Mouse (Mus musculus) CH12.LX (cell line): ENCODE data around the gene Cd300ld3.

Experiments used
- BHLHE40 ChIP-seq: IDR thresholded peaks from 2 replicates; pipeline ENCODE4 v1.6.1; 2011; ENCODE audit warnings: mild to moderate bottlenecking, low read depth, low read length, improper control_type of control experiment
- CTCF ChIP-seq, 2 experiments: IDR thresholded peaks in 1 of 2; conservative IDR thresholded peaks in 1 of 2; 2 replicates each; pipeline ENCODE4 v1.5.1; 2011 to 2012; ENCODE audit warnings: low read depth in 2 of 2, low read length in 2 of 2, improper control_type of control experiment in 1 of 2, inconsistent platforms in 1 of 2, mild to moderate bottlenecking in 1 of 2, moderate library complexity in 1 of 2
- E2F4 ChIP-seq: IDR thresholded peaks from 2 replicates; pipeline ENCODE4 v1.6.1; 2011; ENCODE audit warnings: low read depth, low read length, improper control_type of control experiment; ENCODE audit not compliant: insufficient replicate concordance
- EP300 ChIP-seq: IDR thresholded peaks from 2 replicates; pipeline ENCODE4 v1.6.1; 2011; ENCODE audit warnings: low read length, improper control_type of control experiment
- HCFC1 ChIP-seq: IDR thresholded peaks from 2 replicates; pipeline ENCODE4 v1.6.1; 2012; ENCODE audit warnings: low read depth, mild to moderate bottlenecking, inconsistent platforms, low read length, improper control_type of control experiment
- MAFK ChIP-seq: IDR thresholded peaks from 2 replicates; pipeline ENCODE4 v1.6.1; 2011; ENCODE audit warnings: low read length, improper control_type of control experiment; ENCODE audit not compliant: insufficient replicate concordance
- NRF1 ChIP-seq: IDR thresholded peaks from 2 replicates; pipeline ENCODE4 v1.6.1; 2014; ENCODE audit warnings: low read depth, mild to moderate bottlenecking, inconsistent platforms, low read length, improper control_type of control experiment, moderate library complexity
- POLR2A ChIP-seq: IDR thresholded peaks from 2 replicates; pipeline ENCODE4 v1.6.1; 2011; ENCODE audit warnings: low read depth, mild to moderate bottlenecking, improper control_type of control experiment, low read length
- SMC3 ChIP-seq: IDR thresholded peaks from 2 replicates; pipeline ENCODE4 v1.6.1; 2011; ENCODE audit warnings: low read depth, low read length, improper control_type of control experiment
- TBP ChIP-seq: conservative IDR thresholded peaks from 2 replicates; pipeline ENCODE4 v1.6.1; 2011; ENCODE audit warnings: low read depth, low read length, improper control_type of control experiment
- USF1 ChIP-seq: IDR thresholded peaks from 2 replicates; pipeline ENCODE4 v1.6.1; 2014; ENCODE audit warnings: low read depth, mild to moderate bottlenecking, inconsistent platforms, low read length, improper control_type of control experiment
- USF2 ChIP-seq: conservative IDR thresholded peaks from 2 replicates; pipeline ENCODE4 v1.6.1; 2011; ENCODE audit warnings: low read depth, low read length, improper control_type of control experiment
- ZC3H11A ChIP-seq: IDR thresholded peaks from 2 replicates; pipeline ENCODE4 v1.6.1; 2012; ENCODE audit warnings: low read depth, mild to moderate bottlenecking, inconsistent platforms, low read length, improper control_type of control experiment
- ZNF384 ChIP-seq: IDR thresholded peaks from 2 replicates; pipeline ENCODE4 v1.6.1; 2012; ENCODE audit warnings: low read depth, low read length, improper control_type of control experiment, inconsistent platforms

DNA sequence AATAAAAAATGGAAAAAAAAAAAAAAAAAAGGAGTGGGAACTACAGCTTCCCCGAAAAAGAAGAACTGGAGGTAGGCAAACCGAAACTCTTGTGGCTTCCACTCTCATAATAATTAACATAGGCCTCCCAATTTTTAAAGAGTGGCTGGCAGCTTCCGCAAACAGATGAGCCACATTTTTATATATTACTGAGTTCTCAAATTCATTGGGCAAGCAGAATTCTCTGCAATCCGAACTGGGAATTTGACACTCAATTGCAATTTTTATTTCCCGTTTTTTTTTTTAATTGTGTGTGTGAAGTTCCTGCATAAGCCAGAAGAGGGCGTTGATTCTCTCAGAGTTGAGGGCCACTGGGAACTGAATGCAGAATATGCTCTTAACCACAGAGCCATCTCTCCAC lies 18.6 kb upstream of the Cd300ld3 start:
- TF ChIP-seq CTCF (conservative IDR thresholded peaks at IDR 0.05 in 1 of 2, IDR thresholded peaks at IDR 0.05 in 1 of 2; ENCODE audit: low read depth in 2 of 2, low read length in 2 of 2) = peak; percentile 54 to 63; a peak in 3 of 4 replicates
- TF ChIP-seq MAFK = no peak
- no peak for TF ChIP-seq USF1
- TF ChIP-seq EP300 = peak; percentile 85
- TF ChIP-seq ZC3H11A = no peak
- no peak for TF ChIP-seq POLR2A
- no peak for TF ChIP-seq E2F4
- TF ChIP-seq USF2 = no peak
- TF ChIP-seq TBP = no peak
- no peak for TF ChIP-seq HCFC1
- no peak for TF ChIP-seq NRF1
- TF ChIP-seq ZNF384 = peak; percentile 88
- TF ChIP-seq BHLHE40 = no peak
- TF ChIP-seq SMC3 = peak; percentile 34
